Mouse (Mus musculus) heart, embryonic 10.5 days (tissue): ENCODE results near the gene Kat7. TPM values are rescaled to one million over a fixed set of nuclear protein-coding genes. Genes with fewer than 3 reads are reported as not detected.

Source experiments
- DNase-seq: peaks from one replicate; pipeline ENCODE4 v3.0.0-alpha.2; 2017; ENCODE audit warnings: low spot score
- H3K27ac ChIP-seq: fragments of 300-500 bp; sonication (generic); 2 replicates; pipeline ENCODE4 v1.5.1; 2016; ENCODE audit warnings: mild to moderate bottlenecking
- H3K27me3 ChIP-seq: fragments of 300-500 bp; sonication (generic); 2 replicates; pipeline ENCODE4 v1.6.1; 2016; ENCODE audit warnings: mild to moderate bottlenecking; ENCODE audit not compliant: poor library complexity, insufficient read depth, severe bottlenecking
- H3K36me3 ChIP-seq: fragments of 300-500 bp; sonication (generic); 2 replicates; pipeline ENCODE4 v1.6.1; 2016; ENCODE audit warnings: mild to moderate bottlenecking, moderate library complexity
- H3K4me1 ChIP-seq: fragments of 300-500 bp; sonication (generic); 2 replicates; pipeline ENCODE4 v1.6.1; 2016; ENCODE audit warnings: mild to moderate bottlenecking
- H3K4me3 ChIP-seq: fragments of 300-500 bp; sonication (generic); 2 replicates; pipeline ENCODE4 v1.5.1; 2016; ENCODE audit warnings: mild to moderate bottlenecking, moderate library complexity
- H3K9me3 ChIP-seq: fragments of 300-500 bp; sonication (generic); 2 replicates; pipeline ENCODE4 v1.6.1; 2016; ENCODE audit warnings: mild to moderate bottlenecking, moderate library complexity
- WGBS: fragments of 180-500 bp; shearing (Covaris S2); methylation state at CpG from one replicate; pipeline ENCODE4 v1.1.7; 2016; 5-methylcytosine and 5-hydroxymethylcytosine counted together
- polyA plus RNA-seq: library from polyadenylated mRNA; unstranded; fragments of >200 nt; fragmentation: Nextera tagmentation; extraction: Ambion mirVana; gene quantifications from 2 replicates; pipeline ENCODE4 v1.2.1, GENCODE M21; 2016

Kat7 gene
- polyA plus RNA-seq, 1 experiment from 2014 or later: 68.5 TPM

DNA sequence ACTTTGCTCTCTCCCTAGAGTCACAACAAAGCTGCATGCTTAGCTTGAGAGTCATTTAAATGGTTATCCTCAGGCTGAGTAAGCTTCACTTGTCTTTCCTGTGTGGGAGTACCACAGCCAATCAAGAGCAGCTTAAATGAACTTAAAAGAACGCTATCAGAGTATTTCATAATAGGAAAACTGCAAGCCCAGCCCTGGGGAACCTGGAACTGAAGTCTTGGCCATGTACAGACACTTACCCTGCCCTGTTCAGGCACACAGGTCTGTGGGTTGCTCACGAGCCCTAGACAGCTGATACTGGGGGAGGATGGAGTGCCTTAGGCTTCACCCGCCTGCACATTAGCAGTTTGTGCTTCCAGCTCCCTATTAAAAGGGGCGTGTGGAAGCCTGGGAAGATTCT is 33.1 kb upstream of the Kat7 start:
- Histone ChIP-seq H3K36me3 (peaks cover 13% of the 10 kb centered on the region), H3K4me1 (peaks cover 33% of the 10 kb centered on the region), H3K4me3 (no peak overlapping the region), H3K27ac (no peak overlapping the region), H3K9me3 (no peaks in the 10 kb centered on the region), H3K27me3 (no peaks in the 10 kb centered on the region)
- no peak for DNase-seq
- 69% methylated on average over 4 of the region's 4 CpGs for whole genome bisulfite sequencing

DNA sequence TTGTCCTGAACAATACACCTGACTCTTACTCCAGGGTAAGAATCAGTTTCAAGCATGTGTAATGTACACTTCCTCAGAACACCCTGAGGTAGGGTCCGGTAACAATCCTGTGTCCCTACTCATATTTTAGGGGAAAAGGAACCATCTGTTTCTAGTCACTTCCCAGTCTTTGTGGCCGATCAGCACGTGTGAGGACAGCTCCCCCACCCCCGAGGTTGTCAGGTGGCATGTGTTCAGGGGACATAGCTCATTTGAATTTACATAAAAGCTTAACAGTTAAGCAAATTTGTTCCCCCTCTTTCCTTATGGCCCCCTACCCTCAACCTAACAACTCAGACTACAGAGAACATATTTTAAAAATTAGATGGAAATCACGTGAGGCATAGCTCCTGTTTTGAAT is 30.6 kb upstream of the Kat7 start:
- peak overlapping the region; percentile 96; the same call in 1 of the 2 replicates for H3K4me3 ChIP-seq
- H3K27ac ChIP-seq: no peak overlapping the region; the same call in 1 of the 2 replicates
- no peak for DNase-seq
- no peaks in the 10 kb centered on the region for H3K27me3 ChIP-seq
- no peaks in the 10 kb centered on the region for H3K36me3 ChIP-seq
- H3K4me1 ChIP-seq: peaks cover 41% of the 10 kb centered on the region
- no peaks in the 10 kb centered on the region for H3K9me3 ChIP-seq
- 61% methylated on average over 5 of the region's 5 CpGs for WGBS

DNA sequence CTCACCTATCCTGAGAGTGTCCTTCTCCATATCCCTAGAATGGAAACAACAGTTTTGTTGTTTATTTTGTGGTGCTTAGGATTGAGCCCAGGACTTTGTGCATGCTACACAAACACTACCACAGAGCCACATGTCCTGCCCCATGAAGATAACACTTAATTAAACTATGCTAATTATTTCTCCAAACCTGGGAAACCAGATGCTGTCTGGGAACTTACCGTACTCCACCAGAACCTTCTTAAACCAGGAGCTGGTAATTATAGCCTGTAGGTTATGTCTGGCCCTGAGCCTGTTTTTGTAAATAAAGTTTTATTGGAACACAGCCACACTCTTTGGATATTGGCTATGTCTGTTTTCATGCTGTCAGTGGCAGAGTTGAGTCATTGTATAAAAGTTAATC is 30.2 kb upstream of the Kat7 start:
- Histone ChIP-seq H3K4me3 (peak overlapping the region; percentile 96; the same call in 1 of the 2 replicates), H3K4me1 (peaks cover 40% of the 10 kb centered on the region), H3K9me3 (no peaks in the 10 kb centered on the region), H3K27me3 (no peaks in the 10 kb centered on the region), H3K27ac (0 out of 2 replicates have a peak overlapping the region, but pooled peaks have one; percentile 64), H3K36me3 (no peaks in the 10 kb centered on the region)
- 64% methylated on average over 1 of the region's 1 CpGs for WGBS
- no peak for DNase-seq

DNA sequence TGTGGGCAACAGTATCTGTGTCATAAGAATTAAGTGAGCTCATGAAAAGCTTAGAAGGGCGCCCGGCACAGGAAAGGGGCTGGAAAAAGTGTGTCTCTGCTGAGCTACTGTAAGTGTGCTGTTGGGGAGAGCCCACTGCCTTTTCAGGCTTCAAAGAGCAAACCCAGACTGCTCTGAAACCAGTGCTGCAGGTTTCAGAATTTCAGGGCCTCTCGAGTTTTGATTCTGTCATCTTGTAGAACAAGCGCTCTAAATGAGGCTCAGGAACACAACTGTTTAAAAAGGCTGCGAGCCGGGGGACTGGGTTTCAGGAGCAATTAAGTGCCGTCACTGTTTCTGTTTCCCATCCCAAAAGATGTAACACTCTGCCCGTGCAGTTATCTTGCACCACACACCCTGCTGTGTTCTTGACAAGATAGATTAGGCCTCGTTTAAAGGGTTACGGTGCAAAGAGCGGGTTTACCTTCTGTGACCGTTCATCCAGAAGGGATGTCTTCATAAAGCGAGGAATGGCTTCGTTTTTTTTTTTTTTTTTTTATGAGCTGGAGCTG is 29.5 kb upstream of the Kat7 start:
- Histone ChIP-seq H3K4me1 (peaks cover 35% of the 10 kb centered on the region), H3K27ac (peak overlapping the region; percentile 64), H3K9me3 (no peaks in the 10 kb centered on the region), H3K4me3 (peak overlapping the region; percentile 96), H3K27me3 (no peaks in the 10 kb centered on the region), H3K36me3 (no peaks in the 10 kb centered on the region)
- 8% methylated on average over 14 of the region's 14 CpGs for WGBS
- DNase-seq: peak; percentile 92

DNA sequence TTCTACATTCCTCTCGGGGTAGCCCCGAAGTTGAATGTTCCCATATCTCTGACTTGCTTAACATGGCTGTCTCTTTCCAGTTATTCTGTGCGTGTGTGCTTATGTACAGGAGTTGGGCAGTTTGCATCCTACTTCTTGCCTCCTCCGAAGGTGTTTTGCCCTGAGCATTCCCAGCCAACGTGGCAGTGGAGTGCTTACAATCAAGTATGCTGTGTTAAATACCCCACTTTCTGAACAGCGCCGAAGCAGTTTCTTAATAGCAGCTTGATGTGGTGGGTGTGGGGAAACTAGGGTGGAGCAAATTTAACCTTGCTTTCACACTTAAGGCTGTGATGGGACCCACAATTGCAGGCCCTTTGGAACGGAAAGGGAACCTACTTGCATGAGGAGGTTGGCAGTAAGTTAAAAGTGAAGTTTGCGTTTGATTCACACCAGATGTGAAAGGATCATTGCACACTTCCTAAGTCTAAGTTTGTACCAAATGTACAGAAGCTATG is 27.8 kb upstream of the Kat7 start:
- Histone ChIP-seq H3K27ac (peak overlapping the region; percentile 93), H3K4me3 (peak overlapping the region; percentile 96), H3K9me3 (no peaks in the 10 kb centered on the region), H3K36me3 (no peaks in the 10 kb centered on the region), H3K27me3 (0 out of 2 replicates have a peak, but pooled peaks cover 3% of the 10 kb centered on the region), H3K4me1 (peaks cover 25% of the 10 kb centered on the region)
- 25% methylated on average over 9 of the region's 9 CpGs for WGBS
- DNase-seq: no peak

DNA sequence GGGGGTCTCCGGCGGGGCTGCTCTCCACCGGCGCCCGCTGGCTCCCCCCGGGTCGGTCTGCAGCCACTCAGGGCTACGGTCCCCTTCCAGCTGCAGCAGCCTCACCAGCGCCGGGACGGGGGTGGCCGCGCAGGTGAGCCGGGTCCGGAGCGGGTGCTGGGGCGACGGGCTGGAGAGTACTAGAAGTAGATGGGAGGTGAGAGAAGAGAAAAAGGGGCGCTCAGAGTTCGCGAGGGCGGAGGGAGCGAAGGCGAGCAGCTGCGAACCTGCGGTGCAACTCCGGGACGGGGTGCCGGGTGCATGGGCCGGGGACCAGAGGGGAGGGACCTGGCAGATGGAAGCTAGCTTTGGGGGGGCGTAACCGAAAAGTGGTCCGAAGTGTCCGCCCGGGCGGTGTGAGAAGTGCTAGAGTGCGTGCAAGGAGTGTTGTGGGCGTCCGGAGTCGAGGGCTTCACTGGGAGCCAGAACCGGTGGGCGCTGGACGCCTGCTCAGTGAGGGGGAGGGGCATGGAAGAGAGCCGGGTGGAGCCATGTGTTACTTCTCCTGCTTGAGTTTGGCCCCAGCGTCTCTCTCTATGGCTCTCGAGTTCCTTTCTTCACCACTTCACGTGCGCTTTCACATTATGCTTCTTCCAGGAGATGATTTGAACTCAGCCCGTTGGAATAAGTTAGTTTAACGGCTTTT is 27.2 kb upstream of the Kat7 start:
- H3K4me1 ChIP-seq: peaks cover 25% of the 10 kb centered on the region
- H3K27me3 ChIP-seq: 0 out of 2 replicates have a peak, but pooled peaks cover 3% of the 10 kb centered on the region
- H3K9me3 ChIP-seq: no peaks in the 10 kb centered on the region
- no peaks in the 10 kb centered on the region for H3K36me3 ChIP-seq
- DNase-seq: peak; percentile 88
- peak overlapping the region; percentile 93 for H3K27ac ChIP-seq
- under 1% methylated on average over 50 of the region's 50 CpGs for WGBS
- peak overlapping the region; percentile 96 for H3K4me3 ChIP-seq

DNA sequence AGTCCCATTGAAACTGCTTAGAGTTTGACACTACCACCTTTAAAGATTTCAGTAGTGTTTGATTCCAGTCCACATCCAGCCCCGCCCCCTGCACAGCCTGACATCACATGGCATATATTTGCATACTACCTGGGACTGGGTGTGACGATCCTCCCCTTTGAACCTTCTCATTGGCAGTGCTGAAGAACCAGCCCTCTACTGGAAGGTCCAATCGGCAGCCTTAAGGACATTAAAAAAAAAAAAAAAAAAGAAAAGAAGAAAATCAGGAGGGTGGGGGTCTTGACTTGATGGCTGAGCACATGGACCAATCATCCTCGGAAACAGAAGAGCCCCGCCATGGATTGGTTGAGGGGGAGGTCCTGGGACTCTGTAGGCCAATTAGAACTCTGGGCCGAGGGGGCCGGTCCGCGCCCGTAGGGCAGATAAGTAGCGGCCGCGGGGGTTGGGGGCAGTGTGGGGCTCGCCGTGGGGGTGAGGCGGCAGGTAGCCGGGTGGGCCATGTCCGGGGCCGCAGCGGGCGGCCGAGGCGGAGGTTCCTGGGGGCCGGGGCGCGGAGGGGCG is 26.6 kb upstream of the Kat7 start, which contains the start of gene Fam117a:
Gene Fam117a (plus strand): TSS at position 451 of the 561 bp plus-strand sequence.
- Histone ChIP-seq H3K4me1 (peaks cover 25% of the 10 kb centered on the region), H3K36me3 (no peaks in the 10 kb centered on the region), H3K9me3 (no peaks in the 10 kb centered on the region), H3K27ac (peak within 1 kb of the TSS; percentile 93), H3K27me3 (0 out of 2 replicates have a peak, but pooled peaks cover 3% of the 10 kb centered on the region), H3K4me3 (peak within 1 kb of the TSS; percentile 96)
- DNase-seq: peak; percentile 97
- under 1% methylated on average over 23 of the region's 27 CpGs for WGBS

DNA sequence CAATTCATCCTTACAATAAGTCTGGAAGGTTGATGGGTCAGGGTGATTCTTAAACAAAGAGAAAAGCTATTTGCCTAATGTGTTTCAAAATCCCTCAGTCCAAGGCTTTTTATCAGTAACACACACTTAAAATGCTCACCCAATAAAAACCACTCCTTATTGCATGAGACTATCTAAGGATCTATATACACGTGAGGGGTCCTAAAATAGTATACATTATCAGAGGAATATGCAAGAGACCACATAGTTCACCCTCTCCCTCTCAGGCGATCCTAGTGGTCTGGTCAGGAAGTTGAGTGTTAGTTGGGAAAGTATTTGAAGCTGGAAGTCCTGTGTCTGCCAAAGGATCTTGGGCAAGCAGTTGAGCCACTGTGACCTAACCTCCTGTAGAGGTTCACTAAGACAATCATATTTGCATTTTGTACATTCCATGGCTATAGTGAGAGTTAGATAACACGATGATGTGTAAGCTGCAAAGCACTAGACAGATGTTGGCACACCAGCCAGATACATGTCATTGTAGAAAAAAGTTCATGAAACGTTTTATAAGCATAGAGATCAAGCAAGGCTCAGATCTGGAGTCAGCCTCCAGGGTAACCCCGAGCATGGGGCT is 24.5 kb upstream of the Kat7 start:
- Histone ChIP-seq H3K4me1 (peaks cover 23% of the 10 kb centered on the region), H3K9me3 (no peaks in the 10 kb centered on the region), H3K27me3 (0 out of 2 replicates have a peak, but pooled peaks cover 3% of the 10 kb centered on the region), H3K4me3 (no peak overlapping the region), H3K27ac (no peak overlapping the region), H3K36me3 (no peaks in the 10 kb centered on the region)
- no peak for DNase-seq
- WGBS: 55% methylated on average over 5 of the region's 5 CpGs

DNA sequence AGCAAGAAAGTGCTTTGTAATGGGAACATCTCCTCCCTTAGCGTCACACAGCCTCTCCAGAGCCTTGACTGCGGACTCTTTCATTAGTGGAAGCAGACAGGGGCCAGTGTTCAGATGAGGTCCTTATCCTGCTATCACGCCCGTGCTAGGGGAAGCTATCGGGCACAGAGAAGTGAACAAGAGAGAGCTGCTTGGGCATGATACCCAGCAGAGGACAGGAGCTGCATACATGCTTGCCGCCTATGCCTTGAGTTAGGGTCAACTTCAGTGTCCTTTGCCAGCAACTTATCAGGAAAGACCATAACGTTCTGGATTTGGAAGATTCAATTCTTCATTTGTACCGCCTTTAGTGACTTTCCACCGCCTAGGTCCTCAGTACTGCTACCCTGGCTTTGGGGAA is 23.8 kb upstream of the Kat7 start:
- peaks cover 15% of the 10 kb centered on the region for H3K4me1 ChIP-seq
- DNase-seq: no peak
- 74% methylated on average over 9 of the region's 9 CpGs for WGBS
- no peaks in the 10 kb centered on the region for H3K36me3 ChIP-seq
- H3K4me3 ChIP-seq: no peak overlapping the region
- H3K27ac ChIP-seq: no peak overlapping the region
- 0 out of 2 replicates have a peak, but pooled peaks cover 3% of the 10 kb centered on the region for H3K27me3 ChIP-seq
- H3K9me3 ChIP-seq: no peaks in the 10 kb centered on the region

DNA sequence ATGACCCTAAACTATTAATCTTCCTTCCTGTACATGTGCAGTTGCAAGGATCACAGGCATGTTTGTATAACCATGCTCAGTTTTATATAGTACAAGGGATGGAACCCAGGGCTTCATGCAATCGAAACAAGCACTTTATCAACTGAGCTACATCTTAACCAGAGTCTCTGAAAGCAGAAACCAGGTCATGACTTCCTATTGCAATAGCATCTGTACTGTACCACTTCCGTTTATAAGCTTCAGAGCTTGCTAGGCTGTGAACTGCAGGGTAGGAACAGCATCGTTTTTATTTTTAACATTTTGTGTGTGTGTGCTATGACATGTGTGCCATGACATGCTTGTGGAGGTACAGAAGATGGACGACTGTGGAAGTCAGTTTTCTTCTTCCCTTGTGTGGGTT is 23.2 kb upstream of the Kat7 start:
- H3K9me3 ChIP-seq: no peaks in the 10 kb centered on the region
- H3K27ac ChIP-seq: no peak overlapping the region
- no peak for DNase-seq
- H3K36me3 ChIP-seq: no peaks in the 10 kb centered on the region
- peaks cover 10% of the 10 kb centered on the region for H3K4me1 ChIP-seq
- H3K4me3 ChIP-seq: no peak overlapping the region
- 0 out of 2 replicates have a peak, but pooled peaks cover 3% of the 10 kb centered on the region for H3K27me3 ChIP-seq
- WGBS: 58% methylated on average over 4 of the region's 4 CpGs

DNA sequence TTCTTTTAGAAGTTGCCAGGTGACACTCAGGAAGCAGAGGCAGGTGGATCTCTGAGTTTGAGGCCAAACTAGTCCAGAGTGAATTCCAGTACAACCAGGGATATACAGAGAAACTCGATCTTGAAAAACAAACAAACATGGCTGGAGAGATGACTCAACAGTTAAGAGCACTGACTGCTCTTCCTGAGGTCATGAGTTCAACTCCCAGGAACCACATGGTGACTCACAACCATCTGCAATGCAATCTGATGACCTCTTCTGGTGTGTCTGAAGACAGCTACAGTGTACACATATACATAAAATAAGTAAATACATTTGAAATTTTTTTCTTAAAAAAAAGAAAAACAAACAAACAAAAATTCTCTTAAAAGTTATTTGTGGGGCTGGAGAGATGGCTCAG is 20.6 kb upstream of the Kat7 start:
- Histone ChIP-seq H3K9me3 (no peaks in the 10 kb centered on the region), H3K36me3 (no peaks in the 10 kb centered on the region), H3K27ac (no peak overlapping the region), H3K4me3 (no peak overlapping the region), H3K4me1 (no peaks in the 10 kb centered on the region), H3K27me3 (0 out of 2 replicates have a peak, but pooled peaks cover 3% of the 10 kb centered on the region)
- no peak for DNase-seq
- WGBS: 40% methylated on average over 1 of the region's 1 CpGs

DNA sequence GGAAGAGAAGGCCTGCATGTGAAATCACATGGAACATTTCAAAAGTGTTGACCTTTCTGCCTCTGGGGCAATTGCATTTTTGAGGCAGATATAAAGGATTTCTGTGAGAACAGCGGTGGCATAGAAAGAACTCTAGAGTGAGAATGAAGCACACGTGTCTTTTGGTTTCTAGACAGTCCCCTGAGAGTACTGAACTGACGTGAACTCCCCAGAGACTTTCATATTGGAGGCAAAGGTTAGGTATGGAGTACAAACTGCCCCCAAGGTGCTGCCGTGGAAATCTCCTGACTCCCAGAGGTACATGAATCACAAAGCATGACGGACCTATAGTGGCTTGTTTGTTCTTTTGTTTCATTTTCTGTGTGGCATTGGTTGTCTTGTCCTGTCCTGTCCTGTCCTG is 18.6 kb upstream of the Kat7 start:
- Histone ChIP-seq H3K27ac (no peak overlapping the region), H3K9me3 (no peaks in the 10 kb centered on the region), H3K36me3 (no peaks in the 10 kb centered on the region), H3K4me3 (no peak overlapping the region), H3K27me3 (no peaks in the 10 kb centered on the region), H3K4me1 (no peaks in the 10 kb centered on the region)
- WGBS: 83% methylated on average over 5 of the region's 5 CpGs
- no peak for DNase-seq

DNA sequence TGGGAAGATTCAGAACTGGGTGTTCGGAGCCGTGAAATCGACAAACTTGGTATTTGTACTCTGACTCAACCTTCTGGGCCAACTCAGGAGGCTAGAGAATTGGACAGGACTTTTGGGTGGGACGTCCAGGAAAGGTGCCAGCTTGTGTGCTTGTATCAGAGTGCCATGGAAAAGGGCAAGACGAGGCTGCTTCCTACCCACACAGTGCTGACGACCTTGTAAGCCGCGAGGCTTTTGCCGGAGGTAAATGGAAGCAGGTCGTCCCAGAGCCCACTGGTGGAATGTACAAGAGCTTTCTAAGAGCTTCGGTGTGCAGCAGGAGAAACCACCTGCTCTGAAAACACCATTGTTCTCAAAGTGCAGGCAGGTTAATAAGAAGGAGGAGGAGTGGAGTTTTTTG is 16.2 kb upstream of the Kat7 start:
- Histone ChIP-seq H3K4me3 (no peak overlapping the region), H3K9me3 (no peaks in the 10 kb centered on the region), H3K27ac (no peak overlapping the region), H3K36me3 (no peaks in the 10 kb centered on the region), H3K27me3 (no peaks in the 10 kb centered on the region), H3K4me1 (no peaks in the 10 kb centered on the region)
- no peak for DNase-seq
- WGBS: 79% methylated on average over 11 of the region's 11 CpGs
